Mouse (Mus musculus): ENCODE data around the gene Dand5.

- TF ChIP-seq GATA1 (IDR thresholded peaks at IDR 0.05; ENCODE audit: borderline replicate concordance, low read length) (no peak), FLI1 (IDR thresholded peaks at IDR 0.05; ENCODE audit: low read length) (no peak)
Observed at GRCm38 (mm10) chr8:84793791-84794485, 28.7 kb downstream of the Dand5 start.
